Mouse (Mus musculus) ES-E14 (cell line): ENCODE measurements around the gene Cacna2d1. TPM values are rescaled to one million over a fixed set of nuclear protein-coding genes. Genes with fewer than 3 reads are reported as not detected.

Source experiments
- DNase-seq: peaks from one replicate; pipeline ENCODE4 v3.0.0-alpha.2; 2013; ENCODE audit warnings: low read depth, low spot score
- H3K27ac ChIP-seq: 2 replicates; pipeline ENCODE4 v1.5.1; 2012; ENCODE audit warnings: low read depth, mild to moderate bottlenecking, low read length, moderate library complexity, mixed read lengths; ENCODE audit not compliant: poor library complexity, insufficient read depth, severe bottlenecking
- H3K36me3 ChIP-seq: 2 replicates; pipeline ENCODE4 v1.6.1; 2012; ENCODE audit warnings: mild to moderate bottlenecking, low read length, moderate library complexity, mixed read lengths; ENCODE audit not compliant: control insufficient read depth, poor library complexity, insufficient read depth, severe bottlenecking
- H3K4me1 ChIP-seq, 2 experiments: fragments of 150-350 bp in 1 of 2; sonication (generic) in 1 of 2; 2 replicates each; pipeline ENCODE4 v1.6.1; 2012; ENCODE audit warnings: low read length in 2 of 2, mild to moderate bottlenecking in 1 of 2, mixed read lengths in 1 of 2; ENCODE audit not compliant: control insufficient read depth in 2 of 2, insufficient read depth in 2 of 2, poor library complexity in 1 of 2
- H3K4me3 ChIP-seq, 2 experiments: fragments of 150-350 bp in 1 of 2; sonication (generic) in 1 of 2; 2 replicates each; pipeline ENCODE4 v1.5.1; 2012; ENCODE audit warnings: low read length in 2 of 2, low read depth in 1 of 2, mild to moderate bottlenecking in 1 of 2, mixed read lengths in 1 of 2; ENCODE audit not compliant: insufficient read depth in 1 of 2, poor library complexity in 1 of 2, severe bottlenecking in 1 of 2
- H3K9ac ChIP-seq: 2 replicates; pipeline ENCODE4 v1.6.1; 2012; ENCODE audit warnings: low read depth, mild to moderate bottlenecking, low read length, mixed read lengths; ENCODE audit not compliant: poor library complexity, insufficient read depth, severe bottlenecking
- H3K9me3 ChIP-seq: fragments of 150-350 bp; sonication (generic); 2 replicates; pipeline ENCODE4 v1.6.1; 2012; ENCODE audit warnings: low read depth, mild to moderate bottlenecking, low read length; ENCODE audit not compliant: control insufficient read depth, insufficient read depth
- CHD2 ChIP-seq: IDR thresholded peaks from 2 replicates; pipeline ENCODE4 v1.6.1; 2014; ENCODE audit warnings: mild to moderate bottlenecking, low read depth, low read length, inconsistent platforms
- HCFC1 ChIP-seq: IDR thresholded peaks from 2 replicates; pipeline ENCODE4 v1.6.1; 2012; ENCODE audit warnings: low read length, inconsistent platforms, borderline replicate concordance; ENCODE audit not compliant: insufficient read depth
- MAFK ChIP-seq: IDR thresholded peaks from 2 replicates; pipeline ENCODE4 v1.6.1; 2014; ENCODE audit warnings: mild to moderate bottlenecking, low read depth, low read length, inconsistent platforms; ENCODE audit not compliant: insufficient read depth
- ZC3H11A ChIP-seq: IDR thresholded peaks from 2 replicates; pipeline ENCODE4 v1.6.1; 2012; ENCODE audit warnings: low read depth, mild to moderate bottlenecking, inconsistent platforms, low read length, borderline replicate concordance
- ZNF384 ChIP-seq: IDR thresholded peaks from 2 replicates; pipeline ENCODE4 v1.6.1; 2012; ENCODE audit warnings: low read depth, low read length, inconsistent platforms
- in situ Hi-C, 2 experiments: fragments of 600-800 bp; cut with MboI; formaldehyde crosslinking; loops; one replicate each; pipeline ENCODE4 v1.15.1; 2025; ENCODE audit warnings: low sequenced_read_pairs in 2 of 2, inconsistent platforms in 1 of 2; ENCODE audit not compliant: unreplicated experiment in 2 of 2
- total RNA-seq: library from RNA; depleted of rRNA; stranded (reverse); fragments of 300-350 nt; gene quantifications from 2 replicates; pipeline ENCODE4 v1.2.3, GENCODE M21; 2012

Cacna2d1 gene
- total RNA-seq, 1 experiment: 6.1 TPM

- no peak overlapping the region for H3K27ac ChIP-seq
- no peaks in the 10 kb centered on the region for H3K36me3 ChIP-seq
- H3K4me3 ChIP-seq: no peak overlapping the region
- no peak overlapping the region for H3K9ac ChIP-seq
- H3K9me3 ChIP-seq: no peaks in the 10 kb centered on the region
- DNase-seq: no peak
- in situ Hi-C loops: loop anchor here (25.0 kb wide), 2 partner anchors 563 to 588 kb away; no protein-coding TSS in a partner anchor
- no peak for TF ChIP-seq ZNF384
- no peak for TF ChIP-seq MAFK
- no peak for TF ChIP-seq ZC3H11A
- no peak for TF ChIP-seq HCFC1
- TF ChIP-seq CHD2: no peak
- H3K4me1 ChIP-seq: no peaks in the 10 kb centered on the region
These were observed 365.1 kb downstream of the Cacna2d1 start for GRCm38 (mm10) chr5:16299631-16300030.

GRCm38 (mm10) chr5:16309168-16310006, 374.9 kb downstream of the Cacna2d1 start:
- Histone ChIP-seq H3K4me1 (no peaks in the 10 kb centered on the region), H3K4me3 (no peak overlapping the region), H3K9ac (no peak overlapping the region), H3K36me3 (no peaks in the 10 kb centered on the region), H3K9me3 (no peaks in the 10 kb centered on the region), H3K27ac (no peak overlapping the region)
- peak; percentile 45 for DNase-seq
- no peak for TF ChIP-seq ZNF384
- peak; percentile 82 for TF ChIP-seq ZC3H11A
- TF ChIP-seq CHD2: no peak
- in situ Hi-C loops: loop anchor here (25.0 kb wide), 2 partner anchors 553 to 578 kb away; no protein-coding TSS in a partner anchor

GRCm38 (mm10) chr5:16314242-16314641, 379.8 kb downstream of the Cacna2d1 start:
- in situ Hi-C loops: loop anchor here (25.0 kb wide), 2 partner anchors 548 to 573 kb away; no protein-coding TSS in a partner anchor
- no peaks in the 10 kb centered on the region for H3K9me3 ChIP-seq
- H3K27ac ChIP-seq: no peak overlapping the region
- no peaks in the 10 kb centered on the region for H3K4me1 ChIP-seq
- no peak overlapping the region for H3K4me3 ChIP-seq
- no peak for TF ChIP-seq CHD2
- TF ChIP-seq ZNF384: no peak
- no peak for TF ChIP-seq MAFK
- TF ChIP-seq ZC3H11A: no peak
- no peak for TF ChIP-seq HCFC1
- DNase-seq: no peak
- no peaks in the 10 kb centered on the region for H3K36me3 ChIP-seq
- H3K9ac ChIP-seq: no peak overlapping the region

GRCm38 (mm10) chr5:16315983-16316390, 381.5 kb downstream of the Cacna2d1 start:
- no peak for TF ChIP-seq HCFC1
- TF ChIP-seq CHD2: no peak
- TF ChIP-seq ZNF384: no peak
- TF ChIP-seq ZC3H11A: no peak
- TF ChIP-seq MAFK: no peak
- DNase-seq: no peak
- no peaks in the 10 kb centered on the region for H3K36me3 ChIP-seq
- in situ Hi-C loops: loop anchor here (25.0 kb wide), 2 partner anchors 546 to 571 kb away; no protein-coding TSS in a partner anchor
- H3K27ac ChIP-seq: no peak overlapping the region
- H3K9me3 ChIP-seq: no peaks in the 10 kb centered on the region
- no peak overlapping the region for H3K4me3 ChIP-seq
- H3K9ac ChIP-seq: no peak overlapping the region
- no peaks in the 10 kb centered on the region for H3K4me1 ChIP-seq
